Mouse (Mus musculus) bone marrow macrophage, adult 2 months (primary cell): ENCODE measurements around the gene C130050O18Rik.

Experiments used
- CTCF ChIP-seq: IDR thresholded peaks from 2 replicates; pipeline ENCODE4 v1.5.1; 2012; ENCODE audit warnings: low read depth, mild to moderate bottlenecking, low read length, moderate library complexity
- POLR2A ChIP-seq: IDR thresholded peaks from 2 replicates; pipeline ENCODE4 v1.6.1; 2012; ENCODE audit warnings: mild to moderate bottlenecking, low read depth, low read length, borderline replicate concordance

DNA sequence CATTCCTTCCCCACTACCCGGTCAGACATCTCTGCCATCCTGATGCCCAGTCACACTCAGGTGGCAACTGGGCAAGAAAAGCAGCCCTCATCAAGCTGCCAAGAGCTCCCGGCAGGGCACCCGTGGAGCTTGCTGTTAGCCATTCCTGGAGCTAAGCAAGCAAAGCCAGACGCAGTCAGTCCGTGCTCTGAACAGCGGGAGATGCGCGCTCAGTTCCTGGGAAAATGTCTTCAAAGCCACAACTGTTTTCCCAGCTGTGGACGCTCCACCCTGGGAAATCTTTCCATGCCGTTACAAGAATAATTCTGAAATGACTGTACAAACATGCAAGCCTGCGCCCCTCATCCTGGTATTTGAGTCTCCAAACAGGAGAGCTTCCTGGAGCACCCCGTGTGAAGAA lies 37.3 kb downstream of the C130050O18Rik start:
- no peak for TF ChIP-seq POLR2A
- no peak for TF ChIP-seq CTCF
